Mouse (Mus musculus): Measurements from ENCODE around the gene Foxk1.

Foxk1 gene

GRCm38 (mm10) chr5:142400981-142401640 lies at the start of gene Foxk1:
Gene Foxk1, plus strand, starts transcription at chr5:142401497.
- DNase-seq: peak; percentile 86 to 93

GRCm38 (mm10) chr5:142352336-142352892 lies 48.9 kb upstream of the Foxk1 start:
- DNase-seq: no peak

GRCm38 (mm10) chr5:142355144-142355543 lies 46.2 kb upstream of the Foxk1 start:
- DNase-seq: no peak

- DNase-seq: no peak
Observed at GRCm38 (mm10) chr5:142361166-142361565, 40.1 kb upstream of the Foxk1 start.

- peak; percentile 38 to 48 for DNase-seq
Observed at GRCm38 (mm10) chr5:142362894-142363293, 38.4 kb upstream of the Foxk1 start.

- no peak for DNase-seq
Observed at GRCm38 (mm10) chr5:142364095-142364494, 37.2 kb upstream of the Foxk1 start.

- peak; percentile 96 to 99 for DNase-seq
Observed at GRCm38 (mm10) chr5:142367085-142368081, 33.9 kb upstream of the Foxk1 start.

GRCm38 (mm10) chr5:142368122-142368521 lies 33.2 kb upstream of the Foxk1 start:
- no peak for DNase-seq

- DNase-seq: no peak
Observed at GRCm38 (mm10) chr5:142370406-142371171, 30.7 kb upstream of the Foxk1 start.

- no peak for DNase-seq
Observed at GRCm38 (mm10) chr5:142371172-142372155, 29.8 kb upstream of the Foxk1 start.

GRCm38 (mm10) chr5:142372207-142372606 lies 29.1 kb upstream of the Foxk1 start:
- no peak for DNase-seq

GRCm38 (mm10) chr5:142374343-142374742 lies 27.0 kb upstream of the Foxk1 start:
- no peak for DNase-seq

GRCm38 (mm10) chr5:142375641-142376040 lies 25.7 kb upstream of the Foxk1 start:
- no peak for DNase-seq

- no peak for DNase-seq
Observed at GRCm38 (mm10) chr5:142376071-142376470, 25.2 kb upstream of the Foxk1 start.

- no peak for DNase-seq
Observed at GRCm38 (mm10) chr5:142378068-142378467, 23.2 kb upstream of the Foxk1 start.

GRCm38 (mm10) chr5:142380491-142380890 lies 20.8 kb upstream of the Foxk1 start:
- DNase-seq: no peak

GRCm38 (mm10) chr5:142384911-142385660 lies 16.2 kb upstream of the Foxk1 start:
- DNase-seq: no peak

GRCm38 (mm10) chr5:142386329-142386728 lies 15.0 kb upstream of the Foxk1 start:
- DNase-seq: no peak

GRCm38 (mm10) chr5:142386784-142387680 lies 14.3 kb upstream of the Foxk1 start:
- DNase-seq: no peak

GRCm38 (mm10) chr5:142387716-142388115 lies 13.6 kb upstream of the Foxk1 start:
- DNase-seq: no peak

Measured in kidney, adult 8-10 months (tissue).